In genomic region chr11:77385706-77386690, GRCm38 (mm10) we compare ENCODE assay signal across 9 mouse cellular contexts.
A peak's percentile ranks its signal among the peaks of the same experiment; 100 is the strongest.
DNase-seq lines count a peak whose midpoint lies in the region; TF ChIP-seq lines count a peak whose summit lies in the region.
"Had no signal": no experiment of that assay in that cellular context is flagged by ENCODE, and none has a peak within 500 bp of the region (broad histone marks: within the 10 kb centered on the region; RNA-seq: fewer than 3 reads in every experiment).

No protein-coding gene starts in this region.

- H3K4me3 ChIP-seq in cortical plate, adult 2 months (ENCODE audit: insufficient read depth, low read length) = no peak overlapping the region
- H3K4me3 ChIP-seq: hindbrain, embryonic 15.5 days had no signal

- H3K27ac ChIP-seq in cortical plate, adult 2 months (ENCODE audit: insufficient read depth, low read length) = 0 out of 2 replicates have a peak overlapping the region, but pooled peaks have one; percentile 45
- H3K27ac ChIP-seq: hindbrain, embryonic 15.5 days had no signal

- TF ChIP-seq CTCF in cortical plate, adult 2 months (IDR thresholded peaks at IDR 0.05; ENCODE audit: extremely low read depth, insufficient read depth, low read length) = no peak

- no peak for TF ChIP-seq POLR2A in cortical plate, adult 2 months (IDR thresholded peaks at IDR 0.05; ENCODE audit: extremely low read depth, insufficient read depth, low read length)

- H3K4me1 ChIP-seq in cortical plate, adult 2 months (ENCODE audit: control insufficient read depth, insufficient read depth, low read length) = no peaks in the 10 kb centered on the region; the same call in 1 of the 2 replicates
- H3K4me1 ChIP-seq: hindbrain, embryonic 15.5 days had no signal

- peak; percentile 81 for DNase-seq in gastrocnemius, adult 18-20 months (ENCODE audit: low spot score)
- no peak for DNase-seq in gastrocnemius, postnatal 4 days (ENCODE audit: low spot score in 2 of 2)
- DNase-seq in A20 (ENCODE audit: low read depth, low spot score) = peak; percentile 81
- peak; percentile 11 to 18 for DNase-seq in layer of hippocampus, adult 8-10 months (ENCODE audit: low spot score in 2 of 2)
- DNase-seq in natural killer cell, adult 2 months (ENCODE audit: low spot score in 2 of 2) = peak; percentile 85 to 87
- no peak for DNase-seq in frontal cortex, postnatal 14 days (ENCODE audit: low spot score in 2 of 2)
- DNase-seq in cerebellum, postnatal 36 days = no peak

Comparison
In these comparisons a context has a peak if more than half of its experiments do, and no peak if none do; other contexts are left out.
1. DNase-seq: peak in gastrocnemius, adult 18-20 months (single experiment), A20 (single experiment), layer of hippocampus, adult 8-10 months (2 of 2) and natural killer cell, adult 2 months (2 of 2); none in gastrocnemius, postnatal 4 days (0 of 2), frontal cortex, postnatal 14 days (0 of 2) and cerebellum, postnatal 36 days (0 of 2).